Mouse (Mus musculus) spleen, adult 2 months (tissue): ENCODE measurements around the gene Tex38. TPM values are rescaled to one million over a fixed set of nuclear protein-coding genes. Genes with fewer than 3 reads are reported as not detected.

Experiments
- DNase-seq, 2 experiments: peaks; one replicate each; pipeline versions ENCODE4 v3.0.0 to v3.0.0-alpha.2; 2012 to 2021; ENCODE audit warnings: low spot score in 2 of 2, low read depth in 1 of 2
- H3K27ac ChIP-seq: fragments of 200-500 bp; 2 replicates; pipeline ENCODE4 v1.5.1; 2012; ENCODE audit warnings: low read length, inconsistent platforms; ENCODE audit not compliant: insufficient read depth
- H3K27me3 ChIP-seq: fragments of 200-500 bp; 2 replicates; pipeline ENCODE4 v1.6.1; 2012; ENCODE audit warnings: mild to moderate bottlenecking, moderate library complexity, low read length, inconsistent platforms; ENCODE audit not compliant: control insufficient read depth, insufficient read depth
- H3K36me3 ChIP-seq: fragments of 200-500 bp; 2 replicates; pipeline ENCODE4 v1.6.1; 2012; ENCODE audit warnings: mild to moderate bottlenecking, low read length, inconsistent platforms; ENCODE audit not compliant: control insufficient read depth, insufficient read depth
- H3K4me1 ChIP-seq: fragments of 200-500 bp; 2 replicates; pipeline ENCODE4 v1.6.1; 2011; ENCODE audit warnings: inconsistent platforms; ENCODE audit not compliant: control insufficient read depth, insufficient read depth, insufficient read length
- H3K4me3 ChIP-seq: fragments of 200-500 bp; 2 replicates; pipeline ENCODE4 v1.5.1; 2011; ENCODE audit warnings: mild to moderate bottlenecking, inconsistent platforms; ENCODE audit not compliant: insufficient read depth, insufficient read length; ENCODE audit errors: extremely low read depth
- CTCF ChIP-seq: fragments of 200-500 bp; IDR thresholded peaks from 2 replicates; pipeline ENCODE4 v1.5.1; 2011; ENCODE audit warnings: mild to moderate bottlenecking, inconsistent platforms; ENCODE audit not compliant: insufficient read depth, insufficient read length, insufficient replicate concordance; ENCODE audit errors: extremely low read depth
- POLR2A ChIP-seq: fragments of 200-500 bp; IDR thresholded peaks from 2 replicates; pipeline ENCODE4 v1.6.1; 2011; ENCODE audit warnings: low read depth, low read length, inconsistent platforms
- WGBS: fragments of 180-500 bp; shearing (Covaris S2); methylation state at CpG from one replicate; pipeline ENCODE4 v1.1.7; 2018; 5-methylcytosine and 5-hydroxymethylcytosine counted together
- polyA plus RNA-seq: library from polyadenylated mRNA; depleted of rRNA; stranded (reverse); fragments of >200 nt; gene quantifications from 2 replicates; pipeline ENCODE4 v1.2.3, GENCODE M21; 2012

Tex38 gene
- polyA plus RNA-seq, 1 experiment, result 0.14 TPM

- no peak for TF ChIP-seq POLR2A
- Histone ChIP-seq H3K27ac (no peak overlapping the region), H3K27me3 (no peaks in the 10 kb centered on the region), H3K4me3 (no peak overlapping the region), H3K4me1 (no peaks in the 10 kb centered on the region; the same call in 1 of the 2 replicates), H3K36me3 (no peaks in the 10 kb centered on the region)
- no peak for DNase-seq
- 74% methylated on average over 2 of the region's 2 CpGs for WGBS
These were observed 43.4 kb upstream of the Tex38 start for GRCm38 (mm10) chr4:115824178-115824577.

- no peaks in the 10 kb centered on the region for H3K27me3 ChIP-seq
- H3K36me3 ChIP-seq, result no peaks in the 10 kb centered on the region
- DNase-seq, result no peak
- WGBS, result 67% methylated on average over 3 of the region's 3 CpGs
- no peak overlapping the region for H3K4me3 ChIP-seq
- TF ChIP-seq POLR2A, result no peak
- TF ChIP-seq CTCF, result no peak
- no peak overlapping the region for H3K27ac ChIP-seq
- no peaks in the 10 kb centered on the region; the same call in 1 of the 2 replicates for H3K4me1 ChIP-seq
These were observed 41.1 kb upstream of the Tex38 start for GRCm38 (mm10) chr4:115821928-115822327.

GRCm38 (mm10) chr4:115821431-115821830 lies 40.6 kb upstream of the Tex38 start:
- DNase-seq, result no peak
- H3K36me3 ChIP-seq, result no peaks in the 10 kb centered on the region
- no peaks in the 10 kb centered on the region for H3K27me3 ChIP-seq
- no peak overlapping the region for H3K27ac ChIP-seq
- H3K4me1 ChIP-seq, result no peaks in the 10 kb centered on the region; the same call in 1 of the 2 replicates
- TF ChIP-seq CTCF (no peak), POLR2A (no peak)
- no peak overlapping the region for H3K4me3 ChIP-seq

- Histone ChIP-seq H3K27me3 (no peaks in the 10 kb centered on the region), H3K27ac (no peak overlapping the region), H3K36me3 (no peaks in the 10 kb centered on the region), H3K4me3 (no peak overlapping the region), H3K4me1 (no peaks in the 10 kb centered on the region; the same call in 1 of the 2 replicates)
- WGBS, result 66% methylated on average over 3 of the region's 3 CpGs
- TF ChIP-seq CTCF (no peak), POLR2A (no peak)
- DNase-seq, result no peak
These were observed 40.1 kb upstream of the Tex38 start for GRCm38 (mm10) chr4:115820944-115821343.

GRCm38 (mm10) chr4:115820199-115820598 lies 39.4 kb upstream of the Tex38 start:
- DNase-seq, result no peak
- Histone ChIP-seq H3K36me3 (no peaks in the 10 kb centered on the region), H3K4me1 (no peaks in the 10 kb centered on the region; the same call in 1 of the 2 replicates), H3K27ac (no peak overlapping the region), H3K27me3 (no peaks in the 10 kb centered on the region), H3K4me3 (no peak overlapping the region)
- TF ChIP-seq CTCF (no peak), POLR2A (no peak)
- 81% methylated on average over 3 of the region's 3 CpGs for WGBS

- Histone ChIP-seq H3K36me3 (peaks cover 2% of the 10 kb centered on the region; the same call in 1 of the 2 replicates), H3K27me3 (no peaks in the 10 kb centered on the region), H3K27ac (no peak overlapping the region), H3K4me1 (no peaks in the 10 kb centered on the region), H3K4me3 (no peak overlapping the region)
- 94% methylated on average over 5 of the region's 5 CpGs for whole genome bisulfite sequencing
- TF ChIP-seq CTCF, result no peak
- TF ChIP-seq POLR2A, result no peak
- DNase-seq, result no peak
These were observed 34.8 kb upstream of the Tex38 start for GRCm38 (mm10) chr4:115815606-115816005.

GRCm38 (mm10) chr4:115812326-115812725 lies 31.5 kb upstream of the Tex38 start:
- H3K27me3 ChIP-seq, result no peaks in the 10 kb centered on the region
- H3K4me1 ChIP-seq, result no peaks in the 10 kb centered on the region
- DNase-seq, result no peak
- WGBS, result 91% methylated on average over 4 of the region's 4 CpGs
- peaks cover 2% of the 10 kb centered on the region; the same call in 1 of the 2 replicates for H3K36me3 ChIP-seq
- no peak overlapping the region for H3K27ac ChIP-seq
- no peak overlapping the region for H3K4me3 ChIP-seq
- TF ChIP-seq POLR2A, result no peak
- TF ChIP-seq CTCF, result no peak
